Mouse (Mus musculus): ENCODE results near the gene Leprot.
A peak's percentile ranks its signal among the peaks of the same experiment; 100 is the strongest.

Gene Leprot

GRCm38 (mm10) chr4:101664766-101665165 is 17.2 kb downstream of the Leprot start:
- DNase-seq (ENCODE audit: low spot score), result no peak

DNA sequence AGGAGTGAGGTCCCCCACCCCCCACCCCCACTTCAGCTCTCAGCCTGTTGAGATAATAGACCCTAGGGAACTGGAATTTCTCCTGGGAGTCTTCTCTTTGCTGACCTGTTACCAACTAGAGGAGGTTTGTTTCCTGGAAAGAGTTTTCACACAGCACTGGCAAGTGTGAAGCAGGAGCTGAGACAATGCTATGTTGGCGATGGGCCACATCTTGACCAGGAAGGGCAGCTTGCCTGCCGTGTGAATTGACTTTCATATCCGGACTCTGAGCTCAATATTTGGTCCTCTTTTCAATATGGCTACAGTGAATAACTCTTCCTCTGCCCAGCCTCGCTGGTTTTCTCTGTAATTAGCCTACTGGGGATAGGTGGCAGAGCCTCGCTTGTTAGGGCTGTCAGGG is 21.6 kb downstream of the Leprot start:
- DNase-seq (ENCODE audit: low spot score), result peak; percentile 24

GRCm38 (mm10) chr4:101669811-101670210 is 22.3 kb downstream of the Leprot start:
- no peak for DNase-seq (ENCODE audit: low spot score)

- DNase-seq (ENCODE audit: low spot score), result peak; percentile 33
Observed at GRCm38 (mm10) chr4:101674790-101675189, 27.3 kb downstream of the Leprot start.

GRCm38 (mm10) chr4:101675726-101676125 is 28.2 kb downstream of the Leprot start:
- DNase-seq (ENCODE audit: low spot score), result peak; percentile 75

DNA sequence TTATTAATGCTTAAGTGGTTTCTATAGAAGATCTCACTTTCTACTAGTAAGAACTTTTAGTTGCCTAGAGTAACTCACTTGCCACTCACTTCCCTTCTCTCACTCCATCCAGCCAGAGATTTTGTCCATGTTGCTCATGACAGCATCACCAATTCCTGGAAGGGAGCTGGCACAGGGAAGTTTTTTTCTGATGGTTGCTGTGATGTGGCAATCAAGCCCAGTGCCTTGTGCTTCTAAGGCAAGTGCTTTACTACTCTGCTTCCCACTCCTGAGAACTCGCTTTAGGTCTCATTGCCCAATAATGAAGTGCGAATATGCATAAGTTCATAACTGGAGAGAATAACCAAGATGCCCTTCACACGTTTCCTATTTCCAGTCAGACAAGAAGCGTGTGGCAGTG is 35.1 kb downstream of the Leprot start:
- DNase-seq (ENCODE audit: low spot score), result no peak

DNA sequence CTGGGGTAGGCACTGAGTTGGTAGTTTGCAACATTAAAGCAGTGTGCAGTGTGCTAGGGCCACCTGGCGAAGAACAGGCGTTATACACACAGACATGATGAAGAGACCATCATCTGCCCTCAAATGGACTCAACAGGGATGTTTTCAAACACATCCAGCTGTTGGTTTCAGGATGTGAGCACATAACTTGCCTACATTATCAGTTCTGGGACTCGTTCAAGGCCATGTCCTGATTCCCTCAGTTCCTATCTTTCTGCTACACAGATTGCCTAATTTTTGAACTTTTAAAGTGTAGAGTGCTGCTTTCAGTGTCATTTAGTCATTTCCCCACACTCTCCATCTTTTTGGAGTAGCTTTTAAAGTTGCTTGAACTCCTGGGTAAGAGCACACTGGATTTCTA is 35.6 kb downstream of the Leprot start:
- DNase-seq (ENCODE audit: low spot score), result no peak

GRCm38 (mm10) chr4:101684821-101685220 is 37.3 kb downstream of the Leprot start:
- DNase-seq (ENCODE audit: low spot score), result no peak

GRCm38 (mm10) chr4:101686227-101686810 is 38.8 kb downstream of the Leprot start:
- no peak for DNase-seq (ENCODE audit: low spot score)

GRCm38 (mm10) chr4:101689241-101689640 is 41.7 kb downstream of the Leprot start:
- no peak for DNase-seq (ENCODE audit: low spot score)

GRCm38 (mm10) chr4:101689645-101690044 is 42.1 kb downstream of the Leprot start:
- DNase-seq (ENCODE audit: low spot score), result no peak

DNA sequence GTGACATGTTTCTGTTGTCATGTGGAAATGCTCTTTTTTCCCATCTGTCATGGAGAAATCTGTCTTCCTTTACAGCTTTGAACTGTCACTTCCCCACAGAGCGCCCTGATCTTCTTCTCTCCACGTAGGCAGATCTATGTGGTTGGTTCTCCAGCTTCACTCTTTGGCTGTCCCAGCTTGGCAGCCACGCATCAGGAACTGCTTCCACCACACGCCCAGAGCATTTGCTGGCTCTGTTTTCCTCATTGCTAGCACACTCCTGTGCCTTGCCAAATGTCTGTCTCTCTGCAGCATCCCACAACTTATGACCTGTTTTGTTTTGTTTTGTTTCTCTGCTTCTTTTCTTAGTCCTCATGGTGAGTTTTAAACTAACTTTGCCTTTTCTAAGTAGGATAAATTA is 45.4 kb downstream of the Leprot start:
- peak; percentile 16 for DNase-seq (ENCODE audit: low spot score)

DNA sequence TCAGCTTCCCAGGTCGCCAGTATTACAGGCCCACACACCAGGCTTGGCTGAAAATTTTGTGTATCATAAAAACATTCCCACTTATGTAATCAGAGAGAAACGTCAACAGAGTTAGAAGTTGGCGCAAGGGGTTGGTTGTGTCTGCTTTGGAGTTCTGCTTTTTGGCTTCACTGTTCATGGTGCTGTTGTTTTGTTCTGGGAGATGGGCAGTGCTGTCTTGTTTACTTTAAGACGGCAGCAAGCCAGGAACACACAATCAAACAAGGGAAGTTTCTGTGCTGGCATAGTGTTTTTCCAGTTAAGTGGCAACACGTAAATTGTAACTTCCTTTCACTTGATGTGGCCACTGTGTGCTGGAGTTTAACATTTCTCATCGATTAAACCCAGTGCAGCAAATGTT is 47.0 kb downstream of the Leprot start:
- peak; percentile 37 for DNase-seq (ENCODE audit: low spot score)

- no peak for DNase-seq (ENCODE audit: low spot score)
Observed at GRCm38 (mm10) chr4:101697236-101697635, 49.7 kb downstream of the Leprot start.

DNA sequence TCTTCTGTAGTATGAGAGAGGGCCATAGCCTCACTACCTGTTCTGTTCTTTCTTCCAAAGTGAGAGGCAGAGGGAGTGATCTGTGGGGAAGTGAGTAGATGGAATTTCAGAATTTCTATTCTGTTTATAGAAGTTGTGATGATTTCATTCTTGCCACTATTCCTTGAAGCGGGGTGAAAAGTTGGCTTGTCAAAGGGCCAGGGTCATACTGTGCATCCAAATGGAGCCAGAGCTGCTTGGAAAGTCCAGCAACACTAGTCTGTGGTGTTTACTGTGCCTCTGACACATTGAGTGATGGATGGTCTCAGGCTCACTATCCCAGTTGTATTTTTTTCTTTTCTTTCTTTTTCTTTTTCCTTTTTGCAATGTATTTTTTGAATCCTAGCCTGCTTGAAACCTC is 51.9 kb downstream of the Leprot start:
- DNase-seq (ENCODE audit: low spot score), result peak; percentile 44

DNA sequence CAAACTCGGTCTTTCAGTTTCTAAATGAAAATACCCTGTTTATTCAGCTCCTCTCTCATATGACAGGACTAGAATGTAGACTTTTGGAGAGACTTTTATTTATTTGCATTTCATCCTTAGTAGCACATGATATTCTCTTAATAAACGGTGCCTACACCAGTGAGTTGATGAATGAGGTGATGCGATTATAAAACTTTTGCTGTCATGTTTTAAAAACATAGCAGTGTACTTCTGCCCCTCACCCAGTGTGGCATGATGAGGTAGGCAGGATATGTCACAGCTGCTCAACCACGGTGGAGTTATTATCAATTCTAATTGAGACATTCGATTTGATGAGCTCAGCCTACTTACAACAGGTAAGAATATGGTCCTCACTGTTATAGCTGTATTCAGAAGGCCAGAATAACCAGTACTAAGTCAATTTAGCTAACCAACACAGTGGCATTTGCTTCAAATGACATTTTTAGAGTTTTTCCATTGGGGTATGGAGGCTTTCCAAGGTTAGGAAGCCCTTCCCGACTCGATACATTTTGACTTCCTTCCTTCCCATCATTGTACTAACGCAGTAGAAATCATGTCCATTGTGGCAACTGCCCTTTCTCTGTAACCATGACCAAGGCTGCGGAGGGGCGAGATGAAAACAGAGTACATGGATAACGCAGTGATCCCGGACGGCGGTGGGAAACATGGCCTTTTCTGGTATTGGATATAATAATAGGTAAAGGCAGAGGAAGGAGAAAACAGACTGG is 53.5 kb downstream of the Leprot start:
- DNase-seq (ENCODE audit: low spot score), result no peak

- DNase-seq (ENCODE audit: low spot score), result no peak
Observed at GRCm38 (mm10) chr4:101705325-101705724, 57.8 kb downstream of the Leprot start.

- no peak for DNase-seq (ENCODE audit: low spot score)
Observed at GRCm38 (mm10) chr4:101707234-101707633, 59.7 kb downstream of the Leprot start.

DNA sequence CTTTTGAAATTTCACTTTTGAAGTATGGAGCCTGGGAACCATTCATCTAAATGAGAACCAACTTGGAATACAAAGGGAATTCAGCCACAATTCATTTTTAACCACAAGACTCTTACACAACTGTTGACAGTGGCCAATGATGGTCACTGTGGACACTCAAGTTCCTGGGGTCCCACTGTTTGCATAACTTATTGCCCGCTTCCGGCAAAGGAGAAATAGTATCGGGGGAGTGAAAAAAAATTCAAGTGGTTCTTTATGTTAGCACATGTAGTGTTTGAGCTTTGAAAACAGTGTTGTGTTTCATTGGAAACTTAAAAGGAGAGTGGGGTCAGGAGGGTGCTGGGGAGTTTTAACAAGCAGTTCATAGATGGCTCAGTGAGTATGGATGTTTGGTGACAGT is 60.4 kb downstream of the Leprot start:
- DNase-seq (ENCODE audit: low spot score), result no peak

All from adipocyte (in vitro differentiated cells).